Mouse (Mus musculus) adrenal gland, postnatal 36 days (tissue): ENCODE results near the gene Slc37a2. TPM values are rescaled to one million over a fixed set of nuclear protein-coding genes. Genes with fewer than 3 reads are reported as not detected.

Experiments
- DNase-seq, 2 experiments: peaks; one replicate each; pipeline ENCODE4 v3.0.0; 2021; ENCODE audit warnings: mixed read lengths in 1 of 2
- total RNA-seq, 2 experiments: library from RNA; stranded (reverse); gene quantifications; 2 replicates each; pipeline ENCODE4 v1.2.3; 2021

The Slc37a2 gene
- total RNA-seq, 2 experiments from 2014 or later: 49.0 to 53.7 TPM

DNA sequence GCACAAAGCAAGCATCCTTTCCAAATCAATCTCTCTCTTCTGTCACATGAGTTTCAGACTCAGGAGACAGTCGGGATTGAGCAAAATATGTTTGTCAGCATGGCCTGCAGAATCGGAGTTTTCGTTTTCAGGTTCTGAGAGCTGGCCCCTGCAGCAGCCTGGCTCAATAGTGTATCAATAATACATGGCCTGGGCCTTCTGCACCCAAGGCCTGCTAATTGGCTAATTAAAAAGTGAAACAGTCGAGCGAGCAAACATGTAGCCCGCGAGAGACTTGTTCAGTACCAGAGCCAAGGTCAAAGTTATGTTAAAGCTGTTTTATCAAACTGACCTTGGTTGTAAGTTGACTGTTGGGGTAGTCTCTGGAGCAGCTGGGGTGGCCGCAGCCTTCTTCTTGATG, 34.8 kb downstream of the Slc37a2 start:
- no peak for DNase-seq

DNA sequence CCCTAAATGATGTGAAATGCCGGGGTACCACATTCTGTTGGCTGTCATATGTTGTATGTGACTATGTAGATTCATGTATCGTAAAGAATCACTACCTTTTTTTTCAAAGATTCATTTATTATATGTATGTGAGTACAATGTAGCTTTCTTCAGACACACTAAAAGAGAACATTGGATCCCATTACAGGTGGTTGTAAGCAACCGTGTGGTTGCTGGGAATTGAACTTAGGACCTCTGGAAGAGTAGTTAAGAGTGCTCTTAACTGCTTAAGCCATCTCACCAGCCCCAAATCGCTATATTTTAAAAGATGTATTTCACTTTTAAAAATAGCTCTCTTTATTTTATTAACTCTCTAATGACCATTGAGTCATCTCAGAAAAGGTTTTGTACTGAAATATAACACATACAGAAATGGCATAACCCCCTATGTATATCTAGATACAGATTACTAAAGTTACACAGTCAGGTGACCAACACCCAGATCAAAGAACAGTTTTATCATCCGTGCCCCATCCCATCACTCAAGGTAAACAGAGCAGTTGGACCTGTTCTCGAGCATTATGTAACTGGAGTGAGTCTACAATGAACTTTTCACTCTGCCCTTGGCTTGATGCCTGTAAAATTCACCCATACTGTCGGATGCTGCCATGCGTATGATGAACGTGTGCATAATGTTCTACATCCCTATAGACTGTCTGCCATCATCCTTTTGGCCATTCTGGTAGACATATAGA, 41.0 kb downstream of the Slc37a2 start:
- no peak for DNase-seq

GRCm38 (mm10) chr9:37213060-37213738, 42.3 kb downstream of the Slc37a2 start:
- no peak for DNase-seq

DNA sequence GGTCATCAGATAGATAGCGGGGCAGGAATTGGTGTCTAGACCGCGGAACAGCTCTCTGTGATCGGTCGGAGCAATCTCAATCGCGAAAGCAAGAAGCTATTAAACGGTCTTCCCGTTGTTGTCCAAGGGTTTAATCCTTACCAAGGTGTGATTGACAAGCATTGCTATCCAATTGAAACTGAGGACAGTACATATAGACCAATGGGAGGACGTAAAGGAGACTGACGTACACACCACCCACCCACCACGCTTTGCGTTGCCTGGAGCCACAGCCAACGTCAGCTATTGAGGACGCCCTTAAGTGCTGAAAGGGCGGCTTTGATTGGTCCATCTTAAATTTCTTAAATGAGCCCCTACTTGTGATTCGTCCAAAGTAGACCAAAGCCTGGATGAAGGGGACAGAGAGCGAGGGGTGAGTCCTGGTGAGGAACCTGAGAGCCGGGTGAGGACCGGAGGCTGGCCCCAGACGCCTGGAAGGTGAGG, 47.6 kb downstream of the Slc37a2 start, which contains the start of gene Tmem218:
Gene Tmem218 (plus strand): TSS at position 295 of the 483 bp plus-strand sequence.
- DNase-seq: peak; percentile 86 to 91

GRCm38 (mm10) chr9:37203884-37204283, 51.7 kb downstream of the Slc37a2 start:
- DNase-seq: no peak

DNA sequence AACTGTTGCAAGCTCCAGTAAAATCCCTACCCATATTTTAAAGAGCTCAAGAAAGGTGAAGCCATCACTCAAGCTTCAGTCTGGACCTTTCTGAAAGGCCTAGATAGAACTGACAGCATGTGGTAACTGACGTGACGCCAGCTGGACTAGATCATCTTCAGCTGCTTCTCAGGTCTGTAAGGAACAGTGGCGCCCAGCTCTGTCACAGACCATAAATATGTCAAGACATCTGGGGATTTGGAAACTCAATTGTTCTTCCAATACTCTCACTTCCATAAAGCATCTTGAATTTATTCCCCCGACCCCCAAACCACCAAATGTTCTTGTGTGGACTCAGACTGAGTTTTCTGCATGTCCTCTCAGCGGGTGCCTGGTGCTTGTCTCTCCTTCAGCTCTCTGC, 55.1 kb downstream of the Slc37a2 start:
- DNase-seq: no peak

GRCm38 (mm10) chr9:37197067-37197466, 58.5 kb downstream of the Slc37a2 start:
- DNase-seq: no peak

DNA sequence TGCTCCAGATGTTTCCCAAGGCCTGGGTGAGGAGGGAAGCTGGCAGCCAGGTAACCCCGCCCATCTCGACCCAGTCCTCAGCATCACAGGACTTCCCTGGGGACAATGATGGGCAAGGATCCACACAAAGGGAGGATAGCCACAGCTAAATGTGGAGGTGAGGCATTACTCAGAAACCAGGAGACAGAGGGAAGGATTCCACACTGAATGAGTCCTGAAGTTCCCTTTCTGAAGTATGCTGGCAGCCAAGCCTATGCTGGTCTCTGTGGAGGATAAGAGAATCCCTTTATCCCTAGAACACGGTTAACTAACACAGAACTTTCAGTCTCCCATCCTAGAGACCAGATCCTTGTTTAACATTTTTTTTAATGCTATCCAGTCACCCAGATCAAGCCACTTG, 67.5 kb downstream of the Slc37a2 start:
- DNase-seq: no peak

GRCm38 (mm10) chr9:37187407-37187806, 68.1 kb downstream of the Slc37a2 start:
- no peak for DNase-seq

- DNase-seq: peak in 1 of 2 experiments; percentile 5
These were observed 72.4 kb downstream of the Slc37a2 start for GRCm38 (mm10) chr9:37183176-37183575.

- DNase-seq: no peak
These were observed 73.9 kb downstream of the Slc37a2 start for GRCm38 (mm10) chr9:37181596-37181995.

DNA sequence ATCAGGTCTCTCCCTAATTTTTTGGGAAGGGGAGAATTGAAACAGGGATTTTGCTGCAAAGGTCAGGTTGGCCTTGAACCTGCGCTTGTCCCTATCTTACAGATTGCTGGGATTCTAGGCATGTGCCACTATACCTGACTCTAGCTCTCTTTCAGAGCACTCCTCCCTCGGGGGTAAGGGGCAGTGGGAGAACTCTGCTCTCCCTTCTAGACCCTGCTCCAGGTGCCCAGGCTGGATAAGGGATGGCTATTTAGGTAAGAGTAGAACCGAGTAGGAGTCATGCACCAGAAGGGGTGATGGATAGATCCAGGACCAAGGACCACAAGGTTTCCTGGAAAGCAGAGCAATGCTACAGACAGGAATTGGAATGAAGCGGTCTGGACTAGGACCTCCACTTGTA, 75.9 kb downstream of the Slc37a2 start:
- no peak for DNase-seq

DNA sequence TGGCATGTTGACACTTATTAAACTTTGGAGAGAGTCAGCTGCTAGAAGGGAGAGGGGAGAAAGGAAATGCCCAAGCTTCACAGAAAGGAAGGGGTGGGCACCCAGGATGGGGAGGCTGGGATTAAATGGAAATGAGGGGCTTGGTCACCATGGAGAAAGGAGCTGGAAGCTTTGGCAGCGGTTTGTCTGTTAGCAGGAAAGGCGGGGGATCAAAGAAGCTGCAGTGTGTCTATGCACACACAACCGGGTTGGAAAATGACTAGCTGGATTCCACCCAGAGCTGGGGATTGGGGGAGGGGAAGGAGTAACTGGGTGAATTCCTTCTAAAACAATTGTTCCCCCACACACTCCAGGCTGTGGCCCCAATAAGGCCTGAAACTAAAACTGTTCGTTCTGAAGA, 76.6 kb downstream of the Slc37a2 start:
- DNase-seq: no peak

Other genes with a start within 250 kb of the Slc37a2 start
- gene Pknox2, start 108.3 kb downstream of the Slc37a2 start, total RNA-seq: 1 to 10 TPM; 2.1 to 2.2 TPM
- gene Tmem218, start 47.5 kb downstream of the Slc37a2 start, total RNA-seq: 1 to 10 TPM; 5.9 to 6.0 TPM
- gene Ccdc15, start 92.7 kb upstream of the Slc37a2 start, total RNA-seq: 1 to 10 TPM; 2.1 TPM
- under 1 TPM in 1 of 2 experiments, not detected in 1; 0.20 TPM for gene Hepacam, start 111.6 kb upstream of the Slc37a2 start, total RNA-seq
- 10 to 100 TPM; 21.7 to 33.5 TPM for gene Robo4, start 146.2 kb upstream of the Slc37a2 start, total RNA-seq
- gene Robo3, start 177.5 kb upstream of the Slc37a2 start, total RNA-seq: under 1 TPM; 0.76 to 0.86 TPM
- 10 to 100 TPM; 17.4 to 29.5 TPM for gene Msantd2, start 233.6 kb upstream of the Slc37a2 start, total RNA-seq